Mouse (Mus musculus): ENCODE measurements around the gene Rhobtb1.

Gene Rhobtb1

GRCm38 (mm10) chr10:69323986-69324385 lies 172.8 kb downstream of the Rhobtb1 start:
- no peak for DNase-seq (ENCODE audit: low spot score)

GRCm38 (mm10) chr10:69324816-69325215 lies 173.6 kb downstream of the Rhobtb1 start:
- no peak for DNase-seq (ENCODE audit: low spot score)

DNA sequence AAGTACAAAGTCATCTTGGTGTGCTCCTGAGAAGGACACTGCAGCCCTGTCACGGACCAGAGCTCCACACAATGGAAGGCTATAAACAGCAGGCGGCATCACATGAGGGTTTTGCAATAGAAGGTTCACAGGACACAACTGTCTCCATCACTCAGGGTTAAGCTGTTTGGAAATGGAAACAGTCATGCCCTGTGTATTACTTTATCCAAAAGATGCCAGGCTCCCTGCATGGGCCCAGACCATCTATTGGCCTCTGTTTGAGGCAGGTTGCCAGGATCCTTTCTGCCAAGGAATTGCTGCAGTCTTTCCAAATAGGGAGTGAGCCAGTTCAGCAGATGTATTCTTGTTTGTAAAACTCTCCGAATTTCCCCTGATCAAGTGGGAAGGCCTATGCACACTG lies 175.2 kb downstream of the Rhobtb1 start:
- DNase-seq (ENCODE audit: low spot score), result peak; percentile 25

GRCm38 (mm10) chr10:69327362-69327761 lies 176.1 kb downstream of the Rhobtb1 start:
- no peak for DNase-seq (ENCODE audit: low spot score)

- no peak for DNase-seq (ENCODE audit: low spot score)
These were observed 176.9 kb downstream of the Rhobtb1 start for GRCm38 (mm10) chr10:69328029-69328655.

DNA sequence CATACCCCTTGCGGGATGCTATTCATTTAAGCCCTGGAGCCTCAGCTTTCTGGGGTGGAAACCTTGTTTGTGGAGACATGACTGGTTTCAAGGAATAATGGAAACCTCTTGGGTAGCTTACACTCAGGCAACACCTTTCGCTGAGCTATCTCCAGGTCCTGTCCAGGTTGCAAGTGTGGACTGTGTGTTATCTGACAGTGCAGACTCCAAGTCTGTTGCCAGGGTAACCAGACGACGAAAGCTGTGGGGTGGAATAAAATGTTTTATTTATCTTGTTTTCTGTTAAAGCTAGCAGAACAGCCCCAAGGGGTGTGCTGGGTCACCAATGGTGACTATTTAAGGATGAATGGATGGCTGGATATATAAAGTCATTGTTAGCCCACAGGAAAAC lies 177.4 kb downstream of the Rhobtb1 start:
- DNase-seq (ENCODE audit: low spot score), result no peak

DNA sequence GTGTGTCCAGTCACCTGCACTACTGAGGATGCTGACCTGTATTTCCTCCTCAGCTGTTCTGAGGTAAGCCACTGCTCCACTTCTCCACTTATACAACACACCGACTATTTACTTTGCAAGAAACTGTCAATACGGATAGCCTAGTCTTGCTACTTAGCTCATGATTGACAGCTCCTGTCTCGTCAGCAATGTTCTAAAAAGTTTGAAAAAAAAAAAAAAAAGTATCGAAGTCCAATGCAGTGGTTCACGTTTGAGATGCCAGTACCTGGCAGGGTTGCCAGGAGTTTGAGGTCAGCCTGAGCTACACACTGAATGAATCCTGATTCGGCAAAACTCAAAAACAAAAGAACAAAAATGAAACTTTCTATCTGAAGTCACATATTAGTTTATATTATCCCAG lies 180.0 kb downstream of the Rhobtb1 start:
- DNase-seq (ENCODE audit: low spot score), result no peak

GRCm38 (mm10) chr10:69333212-69333611 lies 182.0 kb downstream of the Rhobtb1 start:
- DNase-seq (ENCODE audit: low spot score), result no peak

DNA sequence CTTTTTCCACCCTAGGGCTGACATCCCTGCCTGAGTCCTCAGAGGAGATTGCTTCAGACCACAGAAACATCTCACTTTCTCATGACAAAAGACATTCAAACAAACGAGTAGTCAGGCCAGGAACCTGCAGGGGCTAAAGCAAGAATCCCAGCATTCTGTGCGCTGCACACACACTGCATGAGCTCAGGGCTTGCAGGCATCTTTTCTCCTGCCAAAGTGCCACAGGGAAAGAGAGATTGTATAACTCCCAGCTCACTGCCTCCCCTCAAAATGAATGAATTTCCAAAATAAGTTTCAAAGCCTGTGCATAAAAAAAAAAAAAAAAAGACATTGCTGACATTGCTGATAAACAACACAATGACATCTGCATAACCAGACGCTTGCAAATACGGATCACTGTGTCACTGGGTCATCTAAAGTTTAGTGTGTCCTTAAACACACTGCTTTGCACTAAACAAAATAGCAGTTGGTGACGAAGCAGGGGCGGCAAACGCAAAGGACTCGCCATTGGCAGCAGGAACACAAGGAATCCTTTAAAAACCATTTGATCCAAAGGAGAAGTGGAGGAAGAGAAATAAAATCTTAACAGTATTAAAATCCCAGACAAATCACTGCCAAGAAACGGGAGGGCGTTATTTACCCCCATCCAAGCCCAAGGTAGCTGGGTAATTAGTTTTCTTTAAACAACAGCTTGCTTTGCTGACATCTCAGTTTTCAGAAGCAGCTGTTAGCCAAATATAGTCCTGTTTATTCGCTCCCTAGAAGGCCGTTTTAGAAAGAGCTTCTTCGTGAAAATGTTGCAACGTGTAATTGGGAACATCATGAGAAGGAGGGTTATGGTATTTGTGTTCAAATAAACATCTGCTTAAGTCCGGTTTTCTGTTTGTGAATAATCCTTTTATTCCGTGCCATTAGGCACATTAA lies 183.3 kb downstream of the Rhobtb1 start:
- DNase-seq (ENCODE audit: low spot score), result no peak

DNA sequence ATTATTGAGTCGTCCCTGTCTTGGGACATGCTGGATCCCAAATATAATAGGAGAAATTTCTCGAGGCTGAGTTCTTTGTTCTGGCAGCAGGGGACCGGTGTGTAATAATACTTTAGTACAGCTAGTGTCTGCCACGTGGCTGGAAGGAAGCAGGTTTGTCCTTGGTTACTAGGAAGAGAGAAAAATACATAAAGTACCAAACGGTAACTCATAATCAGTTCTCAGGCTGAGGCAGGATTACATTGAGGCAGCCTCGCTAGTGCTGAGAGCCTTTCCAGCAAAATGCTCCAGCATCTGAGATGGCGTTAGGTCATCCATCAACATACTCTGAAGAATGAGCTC lies 183.9 kb downstream of the Rhobtb1 start:
- no peak for DNase-seq (ENCODE audit: low spot score)

- no peak for DNase-seq (ENCODE audit: low spot score)
These were observed 184.4 kb downstream of the Rhobtb1 start for GRCm38 (mm10) chr10:69335611-69336010.

DNA sequence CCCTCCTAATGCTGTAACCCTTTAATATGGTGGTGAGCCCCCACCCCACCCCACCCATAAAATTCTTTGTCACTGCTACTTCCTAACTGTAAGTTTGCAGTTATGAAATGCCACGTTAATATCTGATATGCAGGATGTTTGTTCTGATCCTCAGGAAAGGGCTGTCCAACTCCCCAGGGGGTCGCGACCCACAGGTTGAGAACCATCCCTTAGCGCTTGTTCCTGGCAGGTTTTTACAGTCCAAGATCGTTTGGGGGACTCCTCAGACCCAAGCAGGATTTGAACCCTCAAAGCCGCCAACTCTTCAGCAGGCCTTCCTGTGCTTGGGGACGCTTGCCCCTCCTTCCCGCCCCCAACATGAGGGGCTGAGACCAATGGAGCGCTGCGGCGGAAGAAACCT lies 185.0 kb downstream of the Rhobtb1 start:
- DNase-seq (ENCODE audit: low spot score), result no peak

DNA sequence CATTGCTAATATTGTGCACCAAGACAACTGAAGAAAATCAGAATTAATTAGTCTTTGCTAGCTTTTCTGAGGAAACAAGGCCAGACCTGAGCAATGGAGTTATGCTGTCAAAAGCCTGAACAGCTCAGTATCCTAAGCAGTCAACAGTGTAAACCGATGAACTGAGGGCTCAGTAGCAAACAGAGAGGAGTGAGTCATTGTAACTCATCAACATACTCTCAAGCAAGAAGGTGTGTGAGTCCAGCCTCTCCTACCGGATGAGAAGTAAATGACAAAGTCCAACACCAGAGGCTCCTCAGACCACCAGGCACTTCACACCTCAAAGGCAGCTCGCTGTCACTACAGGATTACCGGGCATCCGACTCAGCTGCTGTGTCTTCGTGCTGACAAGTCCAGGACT lies 188.8 kb downstream of the Rhobtb1 start:
- no peak for DNase-seq (ENCODE audit: low spot score)

All from ovary, adult 18-20 months (tissue).